Mouse (Mus musculus): ENCODE measurements around the gene Phykpl.
"Not testable (repeated sequence)": the region's sequence is repeated elsewhere in the genome, so short reads cannot be mapped to it uniquely, and the experiment has no call there.

The Phykpl gene

DNA sequence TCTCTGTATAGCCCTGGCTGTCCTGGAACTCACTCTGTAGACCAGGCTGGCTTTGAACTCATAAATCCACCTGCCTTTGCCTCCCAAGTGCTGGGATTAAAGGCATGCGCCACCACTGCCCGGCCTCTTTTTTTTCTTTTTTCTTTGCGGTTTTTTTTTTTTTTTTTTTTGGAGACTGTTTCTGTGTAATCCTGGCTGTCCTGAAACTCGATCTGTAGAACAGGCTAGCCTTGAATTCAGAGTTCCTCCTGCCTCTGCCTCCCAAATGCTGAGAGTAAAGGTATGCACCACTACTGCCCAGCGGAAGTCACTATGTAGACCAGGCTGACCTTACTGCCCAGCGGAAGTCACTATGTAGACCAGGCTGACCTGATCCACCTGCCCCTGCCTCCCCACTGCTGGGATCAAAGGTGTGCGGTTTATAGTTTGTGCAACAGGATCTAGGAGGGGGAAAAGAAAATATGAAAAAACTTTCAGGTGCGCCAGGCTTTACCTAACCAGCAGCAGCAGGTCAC lies 34.4 kb downstream of the Phykpl start:
- DNase-seq (ENCODE audit: low spot score), result no peak

DNA sequence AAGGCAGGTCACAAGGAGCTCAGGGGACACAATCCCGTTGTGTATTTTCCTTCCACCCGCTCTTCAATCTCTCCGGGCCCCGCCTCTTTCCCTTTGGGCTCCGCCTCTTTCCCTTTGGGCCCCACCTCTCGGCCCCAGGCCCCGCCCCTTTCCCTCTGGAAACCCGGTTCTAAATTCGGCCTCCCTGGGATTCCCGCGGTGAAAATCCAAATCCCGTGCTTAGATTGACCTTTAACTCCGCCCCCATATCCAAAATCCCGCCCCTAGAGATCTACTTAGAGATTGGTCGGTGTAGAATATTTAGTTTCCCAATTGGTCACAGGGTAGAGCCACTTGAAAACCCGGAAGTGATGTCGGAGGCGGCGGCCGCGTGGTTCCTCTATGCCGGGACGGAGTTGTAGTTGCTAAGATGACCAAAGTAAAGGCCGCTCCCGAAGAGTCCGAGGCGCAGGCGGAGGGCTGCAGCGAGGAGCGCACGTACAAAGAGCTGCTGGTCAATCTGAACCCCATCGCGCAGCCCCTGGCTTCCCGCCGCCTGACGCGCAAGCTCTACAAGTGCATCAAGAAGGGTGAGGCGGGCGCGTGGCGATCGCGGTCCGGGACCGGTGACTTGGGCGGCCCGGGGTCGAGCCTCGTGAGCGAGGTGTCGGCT lies 35.0 kb downstream of the Phykpl start, which contains the start of gene Nhp2:
Gene Nhp2, plus strand, starts transcription at position 327 of the 652 bp plus-strand sequence.
- DNase-seq (ENCODE audit: low spot score), result peak; percentile 93

DNA sequence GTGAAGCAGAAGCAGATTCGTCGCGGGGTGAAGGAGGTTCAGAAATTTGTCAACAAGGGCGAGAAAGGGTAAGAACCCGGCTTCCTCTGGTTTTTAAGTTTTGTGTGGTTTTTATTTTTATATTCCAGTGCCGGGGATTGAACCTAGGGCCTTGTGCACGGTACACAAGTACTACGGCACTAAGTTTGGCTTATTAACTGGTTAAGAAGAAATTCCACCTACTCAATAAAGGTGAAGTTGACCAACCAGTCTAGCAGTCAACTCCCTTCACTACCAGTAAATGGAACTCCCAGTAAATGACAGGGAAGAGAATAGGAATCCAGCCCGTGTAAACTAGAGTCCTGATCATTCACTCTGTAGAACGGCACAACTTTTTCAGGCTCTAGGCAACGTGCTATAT lies 35.5 kb downstream of the Phykpl start:
- DNase-seq (ENCODE audit: low spot score), result no peak

DNA sequence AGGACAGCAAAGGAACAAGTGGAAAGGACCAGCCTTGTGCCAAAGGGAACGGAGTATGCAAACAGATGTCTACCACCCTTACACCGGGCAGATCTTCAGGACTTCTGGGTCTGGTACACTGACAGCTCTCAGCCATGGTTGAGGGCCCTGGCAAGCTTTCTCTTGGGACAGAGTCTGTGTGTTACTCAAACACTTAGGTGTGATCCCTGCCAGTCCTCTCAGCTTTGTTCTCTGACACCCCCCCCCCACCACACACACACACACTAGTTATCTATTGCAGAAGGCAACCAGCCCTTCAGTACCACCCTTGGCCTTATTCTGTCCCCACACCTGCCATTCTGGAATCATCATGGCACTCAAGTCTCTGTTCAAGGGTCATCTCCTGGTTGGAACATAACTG lies 37.2 kb downstream of the Phykpl start:
- no peak for DNase-seq (ENCODE audit: low spot score)

DNA sequence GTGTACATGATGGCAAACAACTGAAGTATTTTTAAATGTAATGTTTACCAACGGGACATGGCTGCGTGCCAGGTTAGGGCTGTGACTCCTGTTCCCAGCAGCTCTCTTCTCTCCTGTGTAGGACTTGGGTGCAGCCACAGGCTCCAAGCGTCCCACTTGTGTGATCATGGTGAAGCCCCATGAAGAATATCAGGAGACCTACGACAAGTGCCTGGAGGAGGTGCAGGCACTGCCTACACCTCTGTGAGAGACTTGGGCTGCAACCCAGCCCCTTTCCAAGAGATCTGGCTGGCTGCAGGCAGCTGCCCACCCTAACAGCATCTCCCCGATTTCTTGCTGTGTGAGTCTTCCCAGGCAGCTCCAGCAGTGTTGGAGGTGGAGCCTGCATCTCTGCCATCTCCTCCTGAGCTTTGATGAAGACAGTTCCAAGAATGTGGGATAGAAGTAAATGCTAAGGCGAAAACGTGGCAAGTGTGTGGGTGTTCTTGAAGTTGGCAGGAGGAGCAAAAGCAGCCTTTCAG lies 38.5 kb downstream of the Phykpl start:
- no peak for DNase-seq (ENCODE audit: low spot score)

DNA sequence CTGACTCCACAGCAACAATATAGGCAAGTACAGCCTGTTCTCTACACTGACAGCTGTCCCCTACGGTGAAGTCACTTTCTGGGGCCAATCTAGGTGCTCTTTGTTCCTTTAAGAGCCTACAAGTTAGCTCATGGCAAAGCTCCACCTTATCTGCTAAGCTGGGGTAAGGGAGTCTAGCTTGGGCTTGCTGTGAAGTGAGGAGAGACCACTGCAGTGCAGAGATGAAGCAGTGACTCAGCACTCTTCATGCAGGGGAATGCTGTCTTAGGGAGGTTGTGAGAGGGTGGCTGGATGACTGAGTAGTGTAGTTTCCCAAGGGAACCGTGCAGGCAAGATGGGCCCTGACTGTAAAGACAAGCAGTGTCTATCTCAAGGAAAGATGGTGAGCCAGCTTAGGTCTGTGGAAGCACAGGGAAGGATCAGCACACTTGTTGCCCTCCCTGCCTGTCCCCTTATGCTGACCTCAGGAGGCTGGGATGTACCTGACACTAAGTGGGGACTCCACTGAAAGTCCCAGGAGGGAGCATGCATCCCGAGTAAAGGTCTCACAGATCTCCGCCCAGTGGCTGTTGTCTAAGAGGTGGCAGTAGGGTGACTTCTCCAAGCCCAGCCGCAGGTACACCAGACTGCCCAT lies 40.7 kb downstream of the Phykpl start:
- DNase-seq (ENCODE audit: low spot score), result no peak

DNA sequence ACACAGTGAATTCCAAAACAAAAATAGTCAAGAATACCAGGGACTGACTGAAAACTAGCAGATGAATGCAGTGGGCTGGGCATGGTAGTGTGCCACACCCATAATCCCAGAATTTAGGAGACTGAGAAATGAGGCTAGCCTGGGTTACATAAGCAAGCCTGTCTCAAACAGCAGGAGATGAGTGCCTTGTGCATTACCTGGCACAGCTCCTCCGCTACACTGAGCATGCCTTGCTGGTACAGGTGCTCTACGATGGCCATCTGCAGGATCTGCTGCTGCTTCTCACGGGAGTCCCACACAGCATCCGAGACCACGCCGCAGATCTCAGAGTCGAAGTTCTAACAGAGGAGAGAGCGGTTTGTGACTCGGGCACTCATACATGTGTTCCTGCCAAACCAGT lies 42.9 kb downstream of the Phykpl start:
- DNase-seq (ENCODE audit: low spot score), result no peak

DNA sequence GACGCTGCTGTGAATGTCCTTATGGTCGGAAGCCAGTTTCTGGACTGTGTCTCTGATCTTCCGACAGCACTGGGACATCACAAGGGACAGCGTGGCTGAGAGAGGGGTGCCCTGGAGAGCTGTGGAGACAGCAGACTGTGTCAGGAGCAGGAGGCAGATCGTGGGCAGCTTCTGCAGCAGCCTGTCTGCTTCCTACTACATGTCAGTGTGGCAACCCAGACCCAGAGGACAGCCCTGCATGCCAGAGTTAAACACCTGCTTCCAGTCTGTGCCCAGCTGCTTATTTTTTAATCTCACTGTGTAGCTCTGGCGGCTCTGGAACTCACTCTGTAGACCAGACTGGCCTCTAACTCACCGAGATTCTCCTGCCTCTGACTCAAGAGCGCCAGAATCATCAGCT lies 43.4 kb downstream of the Phykpl start:
- no peak for DNase-seq (ENCODE audit: low spot score)

DNA sequence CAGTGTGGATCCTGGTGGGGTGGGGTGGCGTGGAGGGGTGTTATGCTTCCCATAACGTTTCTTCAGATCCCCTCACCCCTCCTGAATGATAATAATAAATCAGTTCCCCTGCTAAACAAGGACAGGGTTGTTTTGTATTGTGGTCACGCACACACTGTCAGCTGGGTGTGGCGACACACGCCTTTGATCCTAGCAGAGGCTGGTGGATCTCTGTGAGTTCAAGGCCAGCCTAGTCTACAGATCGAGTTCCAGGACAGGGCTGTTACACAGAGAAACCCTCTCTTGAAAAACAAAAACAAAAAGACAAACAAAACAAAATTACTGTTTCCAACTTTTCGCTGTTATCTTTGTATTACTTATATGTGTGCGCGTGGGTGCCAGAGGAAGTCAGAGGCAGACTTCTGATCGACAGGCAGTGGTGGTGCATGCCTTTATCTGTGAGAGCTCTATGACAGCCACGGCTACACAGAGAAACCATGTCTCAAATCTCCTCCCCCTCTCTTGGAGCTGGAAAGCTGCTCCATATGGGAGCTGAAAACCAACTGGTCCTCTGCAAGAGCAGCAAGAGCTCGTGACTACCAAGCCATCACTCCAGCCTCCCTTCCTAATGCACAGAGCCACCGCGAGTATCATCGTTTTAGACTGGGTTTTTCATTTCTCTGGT lies 45.2 kb downstream of the Phykpl start:
- no peak for DNase-seq (ENCODE audit: low spot score)

DNA sequence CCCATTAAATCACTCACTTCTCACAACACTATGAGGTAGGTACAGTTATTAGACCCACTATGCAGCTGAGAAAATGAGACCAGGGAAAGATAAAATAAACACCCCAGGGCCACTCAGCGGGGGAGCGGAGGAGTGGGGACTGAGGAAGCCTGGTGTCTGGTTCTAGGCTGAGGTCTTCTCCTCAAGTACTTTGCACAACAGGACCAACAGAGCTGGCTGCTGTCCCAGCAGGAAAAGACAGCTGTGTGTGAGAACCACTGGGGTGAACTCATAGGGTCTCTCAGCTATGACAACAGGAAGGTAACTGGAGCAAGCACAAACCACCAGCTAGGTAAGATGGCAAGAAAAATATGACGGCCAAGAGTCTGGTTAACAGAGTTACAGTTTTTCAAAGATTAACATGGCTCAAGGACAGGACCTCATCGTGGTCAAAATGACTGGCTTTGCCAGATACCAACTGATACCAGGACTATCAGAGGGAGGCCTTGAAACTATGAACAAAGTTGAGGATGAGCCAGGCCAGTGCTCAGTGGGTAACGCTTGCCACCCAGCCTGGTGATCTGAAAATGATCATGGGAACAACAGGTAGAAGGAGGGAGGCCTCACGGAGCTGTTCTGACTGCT lies 47.7 kb downstream of the Phykpl start:
- no peak for DNase-seq (ENCODE audit: low spot score)

DNA sequence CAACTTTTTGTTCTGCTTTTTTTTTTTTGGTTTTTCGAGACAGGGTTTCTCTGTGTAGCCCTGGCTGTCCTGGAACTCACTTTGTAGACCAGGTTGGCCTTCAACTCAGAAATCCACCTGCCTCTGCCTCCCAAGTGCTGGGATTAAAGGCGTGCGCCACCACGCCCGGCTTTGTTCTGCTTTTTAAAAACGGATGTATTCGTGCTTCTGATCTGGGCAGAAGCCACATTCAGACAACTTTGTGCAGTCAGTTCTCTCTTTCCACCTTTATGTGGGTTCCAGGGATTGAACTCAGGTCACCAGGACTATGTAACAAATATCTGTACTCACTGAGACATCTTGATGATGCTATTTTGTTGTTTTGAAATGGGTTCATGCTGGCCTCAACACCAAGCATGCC lies 48.6 kb downstream of the Phykpl start:
- not testable (repeated sequence) for DNase-seq (ENCODE audit: low spot score)

DNA sequence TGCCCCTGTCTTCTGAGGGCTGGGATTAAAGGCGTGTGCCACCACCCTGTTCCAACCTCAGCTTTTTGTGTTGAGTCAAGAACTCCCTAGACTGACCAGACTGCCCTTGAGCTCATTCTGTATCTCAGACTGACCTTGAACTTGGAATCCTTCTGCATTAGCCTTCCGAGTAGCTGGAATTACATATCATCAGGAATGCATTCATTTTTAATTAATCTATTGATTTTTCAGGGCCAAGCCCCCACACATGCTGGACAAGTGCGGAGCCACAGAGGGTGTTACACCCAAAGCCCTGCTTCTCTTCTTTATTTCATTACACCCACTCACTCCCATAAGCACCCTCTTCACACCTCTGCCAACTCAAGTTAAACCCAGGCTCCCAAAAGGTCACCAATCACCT lies 49.2 kb downstream of the Phykpl start:
- no peak for DNase-seq (ENCODE audit: low spot score)

DNA sequence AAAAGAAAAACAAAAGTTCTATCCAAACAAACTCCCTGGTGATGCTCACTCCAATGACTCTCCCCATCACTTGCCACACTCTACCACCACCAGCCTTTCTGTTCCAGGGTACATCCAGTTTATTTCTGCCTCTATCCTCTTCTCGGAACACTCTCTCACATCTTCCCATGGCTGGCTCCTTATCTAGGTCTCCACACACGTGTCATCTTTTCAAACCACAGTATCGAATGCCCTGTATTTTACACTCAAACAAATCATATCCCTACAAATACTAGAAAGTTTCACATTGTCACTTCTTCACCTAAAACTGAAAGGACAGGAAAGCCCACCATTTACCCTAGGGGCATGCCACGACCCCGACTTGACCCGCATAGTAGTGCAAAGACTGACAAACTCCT lies 50.6 kb downstream of the Phykpl start:
- no peak for DNase-seq (ENCODE audit: low spot score)

DNA sequence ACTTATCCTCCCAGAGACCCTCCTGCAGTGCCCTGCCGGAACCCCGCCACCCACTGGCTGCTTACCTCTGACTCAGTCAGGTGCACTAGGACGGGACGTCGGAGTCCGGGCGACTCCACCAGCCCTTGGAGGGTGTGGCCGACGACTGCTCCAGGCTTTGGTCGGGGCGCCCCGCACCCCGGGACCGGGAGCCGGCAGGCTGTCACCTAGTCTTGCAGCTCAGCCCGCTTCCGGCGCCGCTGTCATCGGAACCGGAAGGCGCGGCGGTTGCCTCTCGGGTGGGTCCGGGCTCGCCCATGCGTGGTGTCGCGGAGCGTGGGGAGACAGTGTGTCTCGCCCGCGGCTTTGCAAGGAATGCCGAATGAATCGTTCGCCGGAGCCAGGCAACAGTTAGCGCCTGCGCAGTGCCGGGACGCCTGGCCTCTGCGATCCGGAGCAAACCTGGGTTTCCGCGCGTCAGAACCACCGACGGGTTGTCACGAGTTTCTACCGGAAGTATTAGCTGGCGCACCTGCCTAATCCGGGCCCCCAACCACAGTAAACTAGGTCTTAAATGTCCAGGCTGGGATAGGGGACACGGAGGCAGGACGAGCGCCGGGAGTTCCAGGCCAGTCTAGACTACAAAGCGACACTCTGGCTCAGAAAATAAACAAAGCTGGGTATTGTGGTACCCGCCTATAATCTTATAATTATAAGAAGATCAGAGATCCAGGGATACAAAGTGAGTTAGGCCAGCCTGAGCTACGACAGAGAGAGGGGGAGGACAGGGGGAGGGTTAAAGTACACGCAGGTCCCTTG lies 51.2 kb downstream of the Phykpl start, which contains the start of gene Rmnd5b:
Gene Rmnd5b, minus strand, starts transcription at position 372 of the 798 bp plus-strand sequence.
- peak; percentile 86 for DNase-seq (ENCODE audit: low spot score)

DNA sequence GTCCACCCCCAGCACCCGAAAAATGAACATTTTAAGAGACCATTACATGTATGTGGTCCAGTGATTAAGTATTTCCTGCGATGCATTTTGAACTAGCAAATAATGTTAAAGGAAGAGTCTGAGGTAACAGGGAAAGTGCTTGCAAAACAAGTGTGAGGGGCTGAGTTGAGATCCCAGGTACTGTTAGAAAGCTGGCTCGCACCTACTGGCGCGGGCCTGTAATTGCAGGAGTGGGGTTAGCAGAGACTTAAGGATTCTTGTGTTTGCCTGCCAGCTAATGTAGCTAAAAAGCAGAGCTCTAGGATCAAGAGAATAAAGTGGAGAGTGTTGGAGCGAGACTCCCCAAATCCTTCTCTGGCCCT lies 51.7 kb downstream of the Phykpl start:
- peak; percentile 85 for DNase-seq (ENCODE audit: low spot score)

DNA sequence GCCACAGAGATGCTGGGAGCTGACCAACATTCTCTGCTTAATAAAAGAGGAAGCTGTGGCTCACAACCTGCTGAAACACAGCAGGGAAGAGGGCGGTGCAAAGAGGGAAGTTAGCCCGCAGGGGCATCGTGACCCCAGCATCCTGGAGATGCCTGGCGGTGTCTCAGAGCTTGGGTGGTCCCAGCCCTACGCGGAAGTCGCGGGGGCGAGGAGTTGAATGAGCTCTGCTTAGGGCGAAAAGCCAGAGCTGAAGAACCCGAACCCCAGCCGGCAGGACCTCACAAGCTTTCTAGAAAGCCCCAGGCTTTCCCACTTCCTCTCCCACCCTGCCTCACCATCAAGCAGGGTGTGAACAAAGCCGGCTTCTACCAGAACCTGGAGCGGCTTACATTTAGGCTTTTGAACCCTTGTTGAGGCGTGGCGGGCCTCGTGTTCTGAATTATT lies 53.4 kb downstream of the Phykpl start:
- DNase-seq (ENCODE audit: low spot score), result peak; percentile 86

DNA sequence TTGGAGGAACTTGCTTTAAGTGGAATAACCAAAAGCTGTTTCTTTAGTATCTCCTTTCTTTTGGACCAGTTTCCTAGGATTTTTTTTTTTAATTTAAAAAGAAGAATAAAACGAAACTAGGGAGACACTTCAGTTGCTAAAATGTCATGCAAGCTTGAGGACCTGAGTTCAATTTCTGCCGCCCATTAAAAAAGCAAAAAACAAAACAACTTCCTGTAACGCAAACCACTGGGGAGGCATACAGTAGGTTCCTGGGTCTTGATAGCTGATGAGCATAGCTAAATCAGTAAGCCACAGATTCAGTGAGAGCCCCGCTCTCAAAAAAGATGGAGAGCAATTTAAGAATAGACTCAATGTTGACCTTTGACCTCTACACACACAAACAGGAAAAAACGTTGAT lies 53.9 kb downstream of the Phykpl start:
- DNase-seq (ENCODE audit: low spot score), result no peak

DNA sequence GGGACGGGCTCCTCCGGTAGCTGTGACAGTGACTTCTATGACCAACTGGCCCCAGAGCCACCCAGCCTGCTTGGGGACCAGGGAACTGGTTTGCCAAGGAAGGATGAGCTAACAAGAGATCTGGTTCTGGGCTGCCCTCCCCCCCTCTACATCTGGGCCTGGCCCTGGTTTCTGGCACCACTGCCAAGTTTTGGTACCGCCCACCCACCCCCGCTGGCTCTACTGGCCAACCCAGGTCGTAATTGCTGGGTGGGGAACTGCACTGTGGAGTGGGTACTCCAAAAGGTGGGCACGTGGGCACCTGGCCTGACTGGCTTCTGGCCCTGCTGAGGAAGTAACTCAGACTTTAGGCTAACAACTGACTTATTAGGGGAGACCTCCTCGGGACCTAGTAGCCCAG lies 56.2 kb downstream of the Phykpl start:
- no peak for DNase-seq (ENCODE audit: low spot score)

DNA sequence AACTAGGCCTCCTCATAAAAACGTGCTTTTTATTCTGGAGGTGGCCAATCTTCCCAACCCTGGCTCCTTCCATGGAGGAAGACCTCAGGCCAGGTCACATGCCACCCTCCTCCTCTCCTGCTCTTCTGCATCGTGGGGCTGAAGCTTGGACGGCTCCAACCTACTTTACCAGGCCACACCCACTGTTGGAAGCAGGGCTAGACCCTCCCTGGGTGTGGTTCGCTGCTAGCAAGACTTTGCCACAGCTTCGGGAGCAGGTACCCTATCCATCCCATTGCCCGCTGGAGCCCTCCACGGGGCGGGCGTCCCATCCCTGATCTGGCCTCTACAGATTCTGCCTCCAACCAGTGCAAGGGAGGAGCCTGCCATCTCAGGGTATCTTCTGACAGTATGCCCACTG lies 58.6 kb downstream of the Phykpl start:
- DNase-seq (ENCODE audit: low spot score), result no peak

DNA sequence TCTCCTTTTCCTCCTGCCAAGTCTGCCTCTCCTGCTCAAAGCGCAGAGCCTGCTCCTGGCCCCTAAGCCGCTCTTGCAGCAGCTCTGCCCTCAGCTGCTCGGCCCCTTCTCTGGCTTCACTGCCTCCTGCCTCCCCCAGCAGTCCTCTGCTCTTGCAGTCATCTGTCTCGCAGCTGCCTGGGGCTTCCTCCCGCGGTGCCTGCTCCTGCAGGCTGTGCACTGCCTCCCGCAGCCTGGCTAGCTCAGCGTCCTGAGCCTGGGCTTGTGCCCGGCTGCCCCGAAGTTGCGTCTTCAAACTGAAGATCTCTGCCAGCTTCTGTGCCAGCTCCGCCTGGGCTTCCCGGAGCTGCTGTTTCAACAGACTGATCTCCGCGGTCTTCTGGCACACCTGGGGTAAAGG lies 59.2 kb downstream of the Phykpl start:
- no peak for DNase-seq (ENCODE audit: low spot score)

DNA sequence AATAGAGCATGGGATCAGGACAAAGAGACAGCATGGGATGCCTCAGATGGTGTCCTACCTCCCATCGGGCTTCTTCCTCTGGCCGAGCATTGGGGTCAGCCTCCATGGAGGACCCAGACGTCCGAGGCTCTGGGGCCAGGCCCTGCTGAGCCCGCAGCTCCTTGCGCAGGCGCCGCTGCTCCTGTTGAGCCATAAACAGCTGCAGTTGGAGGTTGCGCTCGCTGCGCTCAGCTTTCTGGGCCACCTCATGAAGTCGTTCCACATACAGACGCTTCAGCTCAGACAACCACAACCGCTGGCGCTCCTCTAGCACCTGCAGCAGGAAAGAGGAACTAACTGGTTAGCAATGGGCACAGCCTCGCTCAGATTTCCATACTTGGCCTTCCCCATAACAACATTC lies 59.7 kb downstream of the Phykpl start:
- DNase-seq (ENCODE audit: low spot score), result no peak

DNA sequence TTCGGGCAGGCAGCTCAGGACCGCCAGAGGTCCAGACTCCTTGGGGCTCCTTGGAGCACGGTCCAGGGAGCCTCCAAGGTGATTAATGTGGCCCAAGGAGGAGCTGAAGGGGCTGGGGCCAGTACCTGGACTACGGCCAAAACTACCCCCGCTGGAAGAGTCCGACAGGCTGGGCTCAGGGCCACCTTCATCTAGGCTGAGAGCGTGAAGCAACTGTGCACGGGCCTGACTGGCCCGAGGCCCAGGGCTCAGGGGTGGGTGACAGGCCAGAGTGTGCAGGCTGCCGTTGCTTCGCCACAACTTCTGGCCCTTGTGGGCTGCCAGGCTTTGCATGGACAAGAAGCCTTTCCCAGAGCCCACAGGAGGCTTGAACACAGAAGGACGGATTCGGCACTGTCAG lies 60.7 kb downstream of the Phykpl start:
- no peak for DNase-seq (ENCODE audit: low spot score)

Data from embryo, embryonic 10 days (tissue).